Mouse (Mus musculus): ENCODE measurements around the gene Gm20792.
"Not testable (repeated sequence)": the region's sequence is repeated elsewhere in the genome, so short reads cannot be mapped to it uniquely, and the experiment has no call there.

Gm20792 gene

GRCm38 (mm10) chrY:48311555-48311954 is at the start of gene Gm20792:
TSS of gene Gm20792 (plus strand) at chrY:48311855.
- not testable (repeated sequence) for DNase-seq (ENCODE audit: low spot score in 2 of 2)
